Mouse (Mus musculus) kidney, adult 2 months (tissue): ENCODE data around the gene Adad2.

Experiments used
- CTCF ChIP-seq: fragments of 200-500 bp; conservative IDR thresholded peaks from 2 replicates; pipeline ENCODE4 v1.5.1; 2011; ENCODE audit warnings: low read depth, mild to moderate bottlenecking, control low read depth, low read length, moderate library complexity, mixed read lengths; ENCODE audit not compliant: insufficient read depth, insufficient read length
- POLR2A ChIP-seq: fragments of 200-500 bp; IDR thresholded peaks from one replicate; pipeline ENCODE4 v1.6.1; 2011; ENCODE audit warnings: low read depth, low read length, control low read depth

GRCm38 (mm10) chr8:119632246-119632645, 19.7 kb downstream of the Adad2 start:
- TF ChIP-seq CTCF (no peak), POLR2A (no peak)
